Mouse (Mus musculus): ENCODE measurements around the gene Tas2r139.
"Not testable (repeated sequence)": the region's sequence is repeated elsewhere in the genome, so short reads cannot be mapped to it uniquely, and the experiment has no call there.

Gene Tas2r139

DNA sequence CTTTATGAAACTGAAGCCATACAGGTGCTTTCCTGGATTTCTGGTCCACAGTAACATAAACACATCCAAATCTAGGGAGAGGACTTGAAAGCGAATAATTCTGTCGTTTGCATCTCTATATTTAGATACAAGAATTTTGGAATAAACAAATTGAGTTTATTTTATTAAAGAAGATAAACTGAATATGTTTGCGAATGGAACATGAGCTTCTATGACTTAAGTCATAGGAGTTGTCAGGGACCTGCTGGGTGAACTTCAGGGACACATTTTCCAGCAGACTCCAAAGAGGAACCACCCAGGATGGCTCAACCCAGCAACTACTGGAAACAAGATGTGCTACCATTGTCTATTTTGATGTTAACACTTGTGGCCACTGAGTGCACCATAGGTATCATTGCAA, at the start of gene Tas2r139:
Gene Tas2r139, plus strand, starts transcription at position 301 of the 400 bp plus-strand sequence.
- in situ Hi-C loops (cut with MboI; ENCODE audit: low sequenced_read_pairs) = no loop called here

DNA sequence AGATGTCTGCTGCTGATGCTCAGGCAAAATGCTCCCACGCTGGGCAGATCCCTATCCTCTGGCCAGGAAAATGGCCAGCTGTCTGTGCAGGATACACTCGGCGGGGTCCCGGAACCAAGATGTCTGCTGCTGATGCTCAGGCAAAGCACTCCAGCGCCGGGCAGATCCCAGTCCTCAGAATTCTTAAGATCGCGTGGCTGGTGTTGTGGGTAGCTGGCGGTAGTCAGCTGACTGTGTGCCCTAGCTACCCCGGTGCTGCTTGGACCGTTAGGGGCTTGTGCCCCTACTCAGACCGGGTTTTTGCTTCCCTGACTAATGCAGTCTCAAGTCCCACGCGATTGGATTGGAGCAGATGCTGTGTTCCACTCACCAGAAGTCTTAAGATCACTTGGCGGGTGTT, 10.4 kb downstream of the Tas2r139 start:
- in situ Hi-C loops (cut with MboI; ENCODE audit: low sequenced_read_pairs) = not testable (repeated sequence)

DNA sequence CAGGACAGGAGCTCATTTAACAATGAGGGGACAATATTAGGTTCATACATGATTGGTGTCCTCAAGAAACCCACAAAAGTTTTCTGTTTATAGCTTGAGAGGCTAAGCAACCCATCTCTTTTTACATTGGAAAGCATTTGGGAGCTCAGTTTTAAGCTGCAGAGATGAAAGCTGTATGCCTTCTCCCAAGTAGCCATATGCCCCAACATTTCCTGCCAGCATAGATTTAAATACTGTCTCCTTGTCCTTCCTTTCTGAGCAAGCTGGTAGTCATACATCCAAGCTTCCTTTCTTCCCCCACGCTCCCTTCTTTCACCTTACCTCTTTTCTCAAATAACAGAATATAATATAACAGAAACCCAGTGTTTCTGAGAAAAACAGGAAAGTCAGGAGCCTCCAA, 41.7 kb downstream of the Tas2r139 start:
- in situ Hi-C loops (cut with MboI; ENCODE audit: low sequenced_read_pairs) = no loop called here

DNA sequence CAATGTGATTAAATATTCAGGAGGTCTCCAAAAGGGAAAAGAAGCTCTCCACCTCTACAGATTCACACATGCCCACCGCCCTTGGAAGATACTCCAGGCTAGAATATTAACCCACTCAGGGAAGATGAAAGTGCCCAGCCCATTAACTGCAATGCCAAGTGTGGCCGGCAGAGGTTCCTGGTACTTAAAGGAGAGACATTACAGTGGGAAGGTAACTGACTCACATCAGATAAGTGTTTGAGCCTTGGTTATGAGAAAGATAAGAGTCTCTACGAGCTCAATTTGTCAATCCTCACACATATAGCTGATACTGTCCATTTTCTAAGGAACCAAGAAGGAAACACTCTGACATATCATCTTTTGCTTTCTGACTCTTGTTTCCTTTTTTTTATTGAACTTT, 45.5 kb downstream of the Tas2r139 start:
- in situ Hi-C loops (cut with MboI; ENCODE audit: low sequenced_read_pairs) = no loop called here

All from CH12F3 (cell line).